Mouse (Mus musculus): Measurements from ENCODE around the gene Gid8. TPM values are rescaled to one million over a fixed set of nuclear protein-coding genes. Genes with fewer than 3 reads are reported as not detected.

The Gid8 gene
- total and polyA plus RNA-seq, 3 experiments, result 15.6 to 44.1 (median 32.1) TPM

- peak overlapping the region; percentile 36; the same call in 1 of the 2 replicates for H3K27ac ChIP-seq (ENCODE audit: insufficient read depth, low read depth)
- no peaks in the 10 kb centered on the region for H3K9me3 ChIP-seq (replicated peaks; ENCODE audit: low read length)
- DNase-seq (ENCODE audit: extremely low read depth), result peak; percentile 65
- no peak overlapping the region for H3K4me2 ChIP-seq (ENCODE audit: insufficient read depth, low read depth, poor library complexity, severe bottlenecking)
- H3K79me2 ChIP-seq (replicated peaks; ENCODE audit: control insufficient read depth, extremely low read depth, insufficient read depth, poor library complexity, severe bottlenecking), result peaks cover 40% of the 10 kb centered on the region
- in situ Hi-C loops (cut with MboI; ENCODE audit: low pct_ligation_motif_present, low pct_unique_long_range_greater_than_20kb, low sequenced_read_pairs) (no loop called here), dilution Hi-C loops (cut with MboI; ENCODE audit: extremely low pct_ligation_motif_present, extremely low pct_unique_long_range_greater_than_20kb, low sequenced_read_pairs) (no loop called here)
- H3K27me3 ChIP-seq (replicated peaks), result no peaks in the 10 kb centered on the region
- TF ChIP-seq UBTF (IDR thresholded peaks at IDR 0.05; ENCODE audit: low read depth, low read length) (no peak), USF2 (conservative IDR thresholded peaks at IDR 0.05; ENCODE audit: low read depth, low read length) (0 out of 2 replicates have a peak, but pooled peaks have one; percentile 40), IRF4 (IDR thresholded peaks at IDR 0.05; ENCODE audit: low read depth, low read length) (0 out of 2 replicates have a peak, but pooled peaks have one; percentile 14), E2F4 (IDR thresholded peaks at IDR 0.05; ENCODE audit: insufficient replicate concordance, low read depth, low read length) (no peak), POLR2AphosphoS2 (IDR thresholded peaks at IDR 0.05; ENCODE audit: low read depth, low read length) (no peak), TCF12 (IDR thresholded peaks at IDR 0.05; ENCODE audit: low read depth, low read length) (no peak), USF1 (IDR thresholded peaks at IDR 0.05; ENCODE audit: low read depth, low read length) (peak; percentile 66), POLR2A (IDR thresholded peaks at IDR 0.05; ENCODE audit: low read depth, low read length) (no peak), MAX (IDR thresholded peaks at IDR 0.05; ENCODE audit: low read length) (peak; percentile 15; the same call in 1 of the 2 replicates), EP300 (IDR thresholded peaks at IDR 0.05; ENCODE audit: low read length) (peak; percentile 51; the same call in 1 of the 2 replicates), KAT2A (IDR thresholded peaks at IDR 0.05; ENCODE audit: insufficient replicate concordance, low read length) (no peak), ZMIZ1 (IDR thresholded peaks at IDR 0.05; ENCODE audit: low read depth, low read length) (no peak), ELF1 (IDR thresholded peaks at IDR 0.05; ENCODE audit: low read depth, low read length) (no peak), ETS1 (conservative IDR thresholded peaks at IDR 0.05; ENCODE audit: low read depth, low read length) (peak; percentile 76), HCFC1 (IDR thresholded peaks at IDR 0.05; ENCODE audit: low read depth, low read length) (no peak), MYC (IDR thresholded peaks at IDR 0.05; ENCODE audit: low read depth, low read length) (peak; percentile 60; the same call in 1 of the 2 replicates), JUN (IDR thresholded peaks at IDR 0.05; ENCODE audit: insufficient read depth, low read depth, low read length) (peak; percentile 75), PAX5 (IDR thresholded peaks at IDR 0.05; ENCODE audit: low read length) (no peak), ZKSCAN1 (IDR thresholded peaks at IDR 0.05; ENCODE audit: borderline replicate concordance, low read depth, low read length) (no peak), MEF2A (IDR thresholded peaks at IDR 0.05; ENCODE audit: borderline replicate concordance, low read depth, low read length) (no peak), MAZ (IDR thresholded peaks at IDR 0.05; ENCODE audit: low read depth, low read length) (no peak), SIN3A (IDR thresholded peaks at IDR 0.05; ENCODE audit: low read length) (peak; percentile 29; the same call in 1 of the 2 replicates), CHD1 (IDR thresholded peaks at IDR 0.05; ENCODE audit: low read depth, low read length) (no peak), ZC3H11A (IDR thresholded peaks at IDR 0.05; ENCODE audit: low read depth, low read length) (no peak), JUND (conservative IDR thresholded peaks at IDR 0.05; ENCODE audit: low read depth, low read length) (peak; percentile 58; the same call in 1 of the 2 replicates), CHD2 (IDR thresholded peaks at IDR 0.05; ENCODE audit: low read length) (no peak), BHLHE40 (IDR thresholded peaks at IDR 0.05; ENCODE audit: low read depth, low read length) (peak; percentile 95), GABPA (IDR thresholded peaks at IDR 0.05; ENCODE audit: insufficient replicate concordance, low read depth, low read length) (no peak), NELFE (IDR thresholded peaks at IDR 0.05; ENCODE audit: low read depth, low read length) (no peak)
- H3K4me1 ChIP-seq (ENCODE audit: control insufficient read depth in 1 of 2, insufficient read depth in 2 of 2), result peaks cover 23 to 55% of the 10 kb centered on the region in 2 experiments
- H3K4me3 ChIP-seq (replicated peaks in 1 of 3; ENCODE audit: low read depth in 2 of 3, low read length in 2 of 3, poor library complexity in 1 of 3), result no peak overlapping the region
- no peak overlapping the region for H3K9ac ChIP-seq (ENCODE audit: insufficient read depth, low read depth)
- peaks cover 52 to 70% of the 10 kb centered on the region in 2 experiments for H3K36me3 ChIP-seq (replicated peaks in 1 of 2; ENCODE audit: control insufficient read depth in 1 of 2, insufficient read depth in 1 of 2, low read length in 1 of 2)
Observed at GRCm38 (mm10) chr2:180689841-180690240, 20.1 kb upstream of the Gid8 start.

Data from CH12.LX (cell line).